Mouse (Mus musculus) gastrocnemius, adult 18-20 months (tissue): ENCODE measurements around the gene Ext2. TPM values are rescaled to one million over a fixed set of nuclear protein-coding genes. Genes with fewer than 3 reads are reported as not detected.

Experiments used
- DNase-seq: peaks from one replicate; pipeline ENCODE4 v3.0.0; 2021; ENCODE audit warnings: low spot score
- long read RNA-seq, 2 experiments: library from polyadenylated mRNA; stranded (forward); transcript quantifications; one replicate each; pipeline ENCODE4 v2.0.0; 2021
- total RNA-seq, 2 experiments: library from RNA; stranded (reverse); gene quantifications; 2 replicates each; pipeline ENCODE4 v1.2.3; 2021

Gene Ext2
- 10 to 100 TPM; 39.0 to 40.2 TPM for total RNA-seq
- long read RNA-seq, experiment 1, transcript Ext2-201 (14 exons, 2,871 nt) = major isoform, 80 of 119 reads
- long read RNA-seq, experiment 1, partial matches to known transcripts = 6 of 119 reads
- long read RNA-seq, experiment 1, other reads (novel, unspliced or antisense) = 33 of 119 reads
- long read RNA-seq, experiment 2, transcript Ext2-201 (14 exons, 2,871 nt) = major isoform, 62 of 100 reads
- long read RNA-seq, experiment 2, partial matches to known transcripts = 11 of 100 reads
- long read RNA-seq, experiment 2, other reads (novel, unspliced or antisense) = 26 of 100 reads

DNA sequence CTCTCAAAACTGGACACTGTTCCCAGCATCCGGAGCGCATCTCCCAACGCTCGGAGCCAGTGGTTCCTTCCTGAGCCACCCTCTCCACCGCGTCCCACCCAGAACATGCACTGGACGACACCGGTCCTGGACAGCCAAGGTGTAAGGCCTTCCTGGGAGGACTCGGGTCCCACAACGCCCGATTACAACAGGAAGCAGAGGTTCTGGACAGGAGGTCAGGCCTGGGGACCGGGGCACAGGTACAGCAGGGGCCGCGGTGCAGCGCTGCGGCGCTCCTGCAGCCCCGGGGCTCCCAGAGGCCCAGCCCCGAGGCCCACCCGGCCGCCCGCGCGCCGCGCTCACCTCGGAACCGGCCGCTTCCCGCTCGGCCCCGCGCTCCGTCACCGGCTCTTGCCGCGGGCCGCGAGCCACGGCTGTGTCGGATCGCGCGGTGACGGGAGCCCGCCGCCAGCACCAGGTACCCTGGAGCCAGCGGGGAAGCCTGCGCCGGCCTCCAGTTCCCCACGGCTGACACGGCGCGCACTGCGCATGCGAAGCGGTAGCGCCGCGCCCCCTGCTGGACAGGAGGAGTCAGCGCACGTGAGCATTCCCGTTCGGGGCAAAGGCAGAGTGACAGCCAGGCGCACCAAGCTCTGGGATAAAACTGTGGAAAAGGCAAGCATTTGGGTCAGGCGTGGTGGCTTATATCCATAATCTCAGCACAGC lies at the start of gene Ext2:
TSS of gene Ext2 (minus strand) at position 524 of the 705 bp plus-strand sequence.
- DNase-seq = peak; percentile 91

DNA sequence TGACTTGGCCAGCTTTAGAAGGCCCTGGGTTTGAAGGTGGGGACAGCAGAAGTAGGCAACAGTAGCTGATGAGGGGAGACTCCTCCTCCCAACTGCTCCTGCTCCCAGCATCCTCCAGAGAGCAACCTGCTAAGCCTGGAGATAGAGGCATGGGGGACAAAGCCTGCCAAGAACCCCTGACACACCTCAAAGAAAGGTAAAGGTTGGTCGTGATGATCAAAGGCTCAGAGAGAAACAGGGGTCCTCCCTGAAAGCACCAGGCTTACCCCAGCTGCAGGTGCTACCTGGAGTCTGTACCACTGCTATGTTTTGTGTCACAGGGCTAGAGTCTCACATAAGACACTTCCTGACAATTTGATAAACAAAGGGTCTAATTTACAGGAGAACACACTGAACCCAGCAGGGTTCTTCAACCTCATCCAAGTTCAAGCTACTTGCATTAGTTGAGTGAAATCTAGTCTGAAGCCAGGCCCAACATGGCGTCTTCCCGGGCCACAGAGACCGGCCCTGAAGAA lies 49.1 kb upstream of the Ext2 start:
- DNase-seq = no peak

- peak; percentile 76 for DNase-seq
Observed at GRCm38 (mm10) chr2:93870842-93871241, 48.5 kb upstream of the Ext2 start.

DNA sequence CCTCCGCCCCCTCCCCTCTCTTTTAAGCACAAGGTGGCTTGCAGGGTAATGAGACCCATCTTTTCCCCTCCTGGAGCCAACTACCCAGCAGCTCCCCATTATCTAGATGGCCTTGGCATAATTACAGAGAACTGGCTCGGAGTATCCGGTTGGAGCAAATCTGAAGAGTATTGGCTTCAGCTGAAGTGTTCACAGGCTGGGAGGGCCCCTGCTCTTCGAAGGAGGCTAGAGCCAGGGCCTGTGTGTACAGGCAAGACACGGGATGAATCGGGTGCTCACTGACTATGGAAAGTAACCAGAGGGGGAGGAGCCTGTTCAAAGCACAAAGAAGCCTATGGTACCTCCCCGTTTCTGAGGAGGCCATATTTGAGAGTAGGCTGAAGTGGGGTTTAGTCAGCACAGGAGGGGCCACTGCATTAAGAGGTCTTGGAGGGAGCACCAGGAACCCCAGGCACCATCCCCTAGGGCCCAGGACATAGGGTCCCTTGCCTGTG lies 46.8 kb upstream of the Ext2 start, which contains the start of gene Accsl:
TSS of gene Accsl (minus strand) at position 51 of the 494 bp plus-strand sequence.
- DNase-seq = no peak

GRCm38 (mm10) chr2:93868566-93868965 lies 46.2 kb upstream of the Ext2 start:
- no peak for DNase-seq

DNA sequence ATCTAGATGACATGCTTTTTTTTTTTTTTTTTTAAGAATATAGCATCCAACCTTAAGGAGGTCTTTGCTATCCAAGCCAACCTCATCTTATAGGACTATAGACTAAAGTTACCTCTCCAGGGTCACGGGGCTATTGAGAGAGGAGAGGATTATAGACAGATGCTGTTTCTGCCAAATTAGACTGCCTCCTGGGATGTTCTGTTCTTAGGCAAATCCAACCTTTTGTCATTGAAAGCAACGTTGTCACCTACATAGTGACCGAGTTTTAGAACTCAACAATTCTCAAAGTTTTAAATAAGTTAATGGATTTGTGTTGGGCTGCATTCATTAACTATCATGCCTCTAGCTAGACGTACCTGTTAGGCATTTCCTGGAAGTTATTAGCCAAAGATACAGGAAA lies 40.9 kb upstream of the Ext2 start:
- DNase-seq = no peak

- DNase-seq = no peak
Observed at GRCm38 (mm10) chr2:93858845-93859244, 36.5 kb upstream of the Ext2 start.

- DNase-seq = no peak
Observed at GRCm38 (mm10) chr2:93851303-93851702, 28.9 kb upstream of the Ext2 start.

DNA sequence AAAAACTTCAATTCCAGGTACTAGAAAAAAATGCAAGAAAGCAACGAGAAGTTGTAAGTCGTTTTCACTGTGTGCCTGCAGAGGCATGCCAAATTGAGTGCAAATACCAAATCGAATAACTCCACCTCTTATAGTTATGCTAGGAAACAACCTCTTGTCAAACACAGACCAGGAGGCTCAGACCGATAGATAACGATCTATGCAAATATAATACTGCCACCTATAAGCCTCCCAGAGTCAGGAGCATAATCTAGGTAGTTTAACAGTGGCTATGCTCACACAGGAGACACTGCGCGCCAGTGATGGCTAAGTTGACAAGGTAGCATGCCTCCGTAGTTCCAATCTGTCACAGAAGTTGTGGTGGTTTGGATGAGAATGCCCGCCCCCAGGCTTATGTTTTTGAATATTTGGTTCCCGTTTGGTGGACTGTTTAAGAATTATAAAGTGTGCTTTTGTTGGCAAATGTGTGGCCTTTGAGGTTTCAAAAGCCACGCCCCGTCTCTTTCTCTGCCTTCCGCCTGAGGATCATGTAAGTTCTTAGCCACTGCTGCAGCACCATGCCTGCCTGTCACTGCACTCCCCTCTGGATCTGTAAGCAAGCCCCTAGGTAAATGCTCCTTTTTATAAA lies 28.1 kb upstream of the Ext2 start:
- DNase-seq = no peak

GRCm38 (mm10) chr2:93849505-93850089 lies 27.2 kb upstream of the Ext2 start, which contains the start of gene Accs:
Gene Accs, minus strand, starts transcription at chr2:93849943.
- peak; percentile 80 for DNase-seq

- DNase-seq = no peak
Observed at GRCm38 (mm10) chr2:93841349-93841748, 19.0 kb upstream of the Ext2 start.

DNA sequence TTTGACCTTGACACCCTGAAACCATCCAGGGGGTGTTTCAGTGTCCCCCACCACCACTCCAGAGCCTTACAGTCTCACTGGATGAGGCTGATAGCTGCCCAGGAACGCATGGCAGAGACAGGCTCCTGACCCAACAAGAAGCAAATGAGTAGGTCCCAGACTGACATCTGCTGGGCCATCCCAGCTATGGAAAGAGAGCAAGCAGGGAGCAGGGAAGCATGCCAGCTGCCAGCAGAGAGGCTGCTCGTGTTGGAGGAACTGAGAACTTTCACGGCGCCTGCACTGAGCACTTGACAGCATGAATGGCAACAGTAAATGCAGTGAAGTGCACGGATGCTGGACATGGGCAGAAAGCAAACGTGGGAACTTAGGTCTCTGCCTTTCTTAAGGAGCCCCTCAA lies 17.7 kb upstream of the Ext2 start:
- DNase-seq = peak; percentile 10

DNA sequence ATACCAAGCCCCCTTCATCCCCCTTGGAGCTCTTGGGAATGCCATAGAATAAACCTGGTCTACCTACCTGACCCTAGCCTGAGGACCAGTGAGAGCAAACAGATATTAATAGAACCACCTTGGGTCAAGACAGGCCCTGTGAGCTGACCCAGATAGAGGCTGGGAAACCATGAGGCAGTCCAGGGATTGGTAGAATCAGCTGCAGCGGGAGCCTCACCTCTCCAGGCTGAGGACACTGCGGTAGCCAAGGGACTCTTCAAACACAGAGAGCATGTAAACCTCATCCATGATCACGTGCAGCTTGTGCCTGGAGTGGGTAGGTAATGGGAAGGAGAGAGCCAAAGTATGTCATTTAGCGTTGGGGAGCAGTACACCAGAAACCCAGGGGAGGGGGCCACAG lies 16.6 kb upstream of the Ext2 start:
- DNase-seq = peak; percentile 34

DNA sequence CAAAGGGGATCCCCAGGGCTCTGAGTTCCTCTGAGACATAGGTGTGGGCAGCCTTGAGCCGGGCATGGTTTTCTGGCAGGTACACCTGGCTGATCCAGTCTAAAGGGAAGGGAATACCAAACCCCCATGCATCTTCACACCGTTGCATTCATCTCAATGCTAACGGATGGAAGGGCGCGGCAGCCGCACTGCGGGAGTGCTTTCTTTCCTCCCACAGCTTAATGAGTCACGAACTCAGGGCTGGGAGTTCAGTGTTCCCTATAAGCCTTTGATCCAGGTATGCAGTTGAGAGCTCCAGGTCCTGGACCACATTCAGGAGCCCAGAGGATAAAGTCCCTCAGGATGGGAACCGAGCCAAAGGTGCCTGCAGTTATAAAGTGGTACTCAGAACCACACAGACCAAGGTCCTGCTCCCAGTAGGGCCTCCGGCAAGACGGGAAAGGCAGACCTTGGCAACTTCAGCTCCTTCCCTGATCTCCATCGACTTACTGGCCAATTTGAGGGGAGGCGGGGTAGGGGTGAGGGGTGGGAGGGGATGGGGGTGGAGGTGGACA lies 13.9 kb upstream of the Ext2 start:
- no peak for DNase-seq

DNA sequence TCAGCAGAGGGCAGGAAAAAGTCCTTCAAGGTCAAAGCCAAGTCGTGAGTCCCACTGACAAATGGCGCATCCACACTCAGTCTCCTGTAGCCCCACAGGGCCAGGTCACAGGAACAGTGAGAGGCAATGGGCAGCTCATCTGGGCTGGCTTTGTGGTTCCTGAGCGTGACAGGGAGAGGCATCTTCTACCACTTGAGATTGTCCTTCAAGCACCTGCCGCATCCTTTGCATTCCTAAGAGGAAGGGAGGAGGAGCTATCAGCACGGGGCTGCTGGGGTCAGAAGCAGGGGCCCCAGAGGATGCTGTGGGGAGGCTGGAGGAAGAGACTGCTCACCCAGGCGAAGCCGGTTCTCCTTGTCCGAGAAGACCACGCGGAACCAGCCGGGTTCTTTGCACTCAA lies 13.2 kb upstream of the Ext2 start:
- no peak for DNase-seq

GRCm38 (mm10) chr2:93823519-93823918 lies 1.2 kb upstream of the Ext2 start:
- DNase-seq = peak; percentile 87

DNA sequence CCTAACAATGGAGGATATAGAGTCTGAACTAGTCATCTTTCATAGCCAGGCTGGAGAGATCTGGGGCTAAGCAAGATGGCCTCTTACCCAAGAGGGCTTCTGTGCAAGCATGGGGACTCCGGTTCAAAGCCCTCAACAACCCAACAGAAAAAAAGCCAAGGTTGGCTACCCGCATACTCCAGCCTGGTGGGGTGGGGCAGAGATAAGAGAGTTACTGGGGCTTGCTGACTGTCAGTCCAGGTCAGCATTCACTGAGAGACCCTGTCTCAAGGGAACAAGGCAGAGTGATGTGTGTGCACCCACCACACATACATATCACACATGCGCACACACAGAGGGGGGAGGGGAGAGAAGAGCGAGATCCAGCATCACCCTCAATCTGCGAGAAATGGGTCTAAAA lies 4.6 kb downstream of the Ext2 start:
- DNase-seq = no peak

DNA sequence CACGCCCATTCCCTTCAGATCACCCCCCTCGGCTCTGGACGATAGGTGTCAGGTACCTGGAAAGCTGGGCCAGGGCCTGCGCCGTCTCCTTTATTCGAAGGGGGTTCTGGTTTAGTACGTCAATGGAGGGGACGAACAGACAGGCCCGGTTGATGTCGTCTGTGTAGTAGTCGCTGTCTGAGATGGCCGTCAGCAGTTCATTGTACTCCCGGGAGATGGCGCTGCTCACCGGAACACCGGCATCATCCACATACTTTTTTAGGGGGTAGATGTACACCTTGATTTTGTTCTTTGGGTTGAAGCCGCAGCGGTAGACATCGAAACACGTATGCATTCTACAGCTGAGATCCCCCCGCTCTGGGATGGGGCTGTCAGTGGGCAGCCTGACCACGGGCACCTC lies 9.0 kb downstream of the Ext2 start:
- DNase-seq = no peak

DNA sequence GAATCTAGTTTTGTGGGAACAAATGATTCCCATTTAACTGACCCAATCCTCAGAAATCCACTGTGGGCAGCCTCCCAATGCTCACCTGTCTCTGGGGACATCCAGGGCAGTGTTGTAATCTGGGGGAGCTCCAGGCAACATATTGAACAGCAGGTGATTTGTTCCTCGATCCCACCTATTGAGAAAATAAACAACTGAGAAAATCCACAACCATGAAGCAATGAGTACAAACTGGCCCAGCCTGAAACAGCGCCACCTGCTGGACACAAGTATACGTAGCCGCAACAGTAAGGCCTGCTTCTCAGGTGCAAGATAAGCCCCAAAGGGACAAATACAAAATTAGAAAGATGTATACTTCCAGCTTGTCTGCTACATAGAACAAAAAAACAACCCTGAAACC lies 10.6 kb downstream of the Ext2 start:
- peak; percentile 59 for DNase-seq

GRCm38 (mm10) chr2:93809931-93810330 lies 12.4 kb downstream of the Ext2 start:
- DNase-seq = peak; percentile 56

DNA sequence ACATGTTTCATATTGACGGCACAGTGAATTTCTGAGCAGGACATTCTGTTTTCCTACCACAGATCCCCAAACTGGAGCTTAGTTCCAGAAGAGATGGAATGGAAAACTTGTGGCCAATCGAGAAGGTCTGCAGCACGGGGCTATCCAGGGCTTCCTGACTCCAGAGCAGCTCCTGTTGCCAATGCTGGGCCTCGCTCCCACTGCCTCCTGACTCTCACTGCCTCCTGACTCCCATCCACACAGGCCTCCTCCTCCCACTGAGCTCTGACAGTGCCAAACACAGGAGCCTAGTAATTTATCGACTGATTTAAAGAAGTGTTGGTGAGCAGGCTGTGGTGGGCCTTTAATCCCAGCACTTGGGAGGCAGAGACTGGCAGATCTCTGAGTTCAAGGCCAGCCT lies 14.3 kb downstream of the Ext2 start:
- DNase-seq = no peak
